Mouse (Mus musculus) embryonic facial prominence, embryonic 11.5 days (tissue): Measurements from ENCODE around the gene Fam174a. TPM values are rescaled to one million over a fixed set of nuclear protein-coding genes. Genes with fewer than 3 reads are reported as not detected.
A peak's percentile ranks its signal among the peaks of the same experiment; 100 is the strongest.

Experiments
- ATAC-seq: fragments of 200-750 bp; cut with Nextera tagmentation; replicated peaks from 2 replicates; pipeline ENCODE4 v1.8.0; 2017; ENCODE audit warnings: low read depth; ENCODE audit not compliant: insufficient number of reproducible peaks, low FRiP score, low TSS enrichment
- DNase-seq: peaks from one replicate; pipeline ENCODE4 v3.0.0-alpha.2; 2015; ENCODE audit warnings: low spot score
- H3K27ac ChIP-seq: fragments of 300-500 bp; sonication (generic); replicated peaks from 2 replicates; pipeline ENCODE4 v1.5.1; 2014; ENCODE audit warnings: mild to moderate bottlenecking, low read depth, low read length, control low read depth
- H3K27me3 ChIP-seq: fragments of 300-500 bp; sonication (generic); 2 replicates; pipeline ENCODE4 v1.6.1; 2014; ENCODE audit warnings: mild to moderate bottlenecking, low read length, moderate library complexity, mixed read lengths; ENCODE audit not compliant: control insufficient read depth, insufficient read depth
- H3K36me3 ChIP-seq: fragments of 300-500 bp; sonication (generic); replicated peaks from 2 replicates; pipeline ENCODE4 v1.6.1; 2014; ENCODE audit warnings: low read depth, mild to moderate bottlenecking, low read length, moderate library complexity, mixed read lengths; ENCODE audit not compliant: control insufficient read depth, insufficient read depth
- H3K4me1 ChIP-seq: fragments of 300-500 bp; sonication (generic); 2 replicates; pipeline ENCODE4 v1.6.1; 2014; ENCODE audit warnings: low read length, mixed read lengths; ENCODE audit not compliant: control insufficient read depth, insufficient read depth
- H3K4me2 ChIP-seq: fragments of 300-500 bp; sonication (generic); 2 replicates; pipeline ENCODE4 v1.6.1; 2014; ENCODE audit warnings: low read depth, mild to moderate bottlenecking, control low read depth, low read length, moderate library complexity
- H3K4me3 ChIP-seq: fragments of 300-500 bp; sonication (generic); 2 replicates; pipeline ENCODE4 v1.5.1; 2014; ENCODE audit warnings: low read depth, low read length, control low read depth
- H3K9ac ChIP-seq: fragments of 300-500 bp; sonication (generic); replicated peaks from 2 replicates; pipeline ENCODE4 v1.6.1; 2014; ENCODE audit warnings: mild to moderate bottlenecking, control low read depth, low read length
- H3K9me3 ChIP-seq: fragments of 300-500 bp; sonication (generic); replicated peaks from 2 replicates; pipeline ENCODE4 v1.6.1; 2016; ENCODE audit warnings: mild to moderate bottlenecking, low read length, inconsistent platforms, mixed read lengths; ENCODE audit not compliant: control insufficient read depth
- WGBS: fragments of 180-500 bp; shearing (Covaris S2); extraction: QIAGEN DNeasy Blood & Tissue Kit; methylation state at CpG from one replicate; pipeline ENCODE4 v1.1.7; 2014; 5-methylcytosine and 5-hydroxymethylcytosine counted together
- polyA plus RNA-seq: library from polyadenylated mRNA; unstranded; fragments of >200 nt; fragmentation: Nextera tagmentation; extraction: Ambion mirVana; gene quantifications from 2 replicates; pipeline ENCODE4 v1.2.1, GENCODE M21; 2014

Gene Fam174a
- 19.6 and 20.5 TPM in 2 replicates for polyA plus RNA-seq

DNA sequence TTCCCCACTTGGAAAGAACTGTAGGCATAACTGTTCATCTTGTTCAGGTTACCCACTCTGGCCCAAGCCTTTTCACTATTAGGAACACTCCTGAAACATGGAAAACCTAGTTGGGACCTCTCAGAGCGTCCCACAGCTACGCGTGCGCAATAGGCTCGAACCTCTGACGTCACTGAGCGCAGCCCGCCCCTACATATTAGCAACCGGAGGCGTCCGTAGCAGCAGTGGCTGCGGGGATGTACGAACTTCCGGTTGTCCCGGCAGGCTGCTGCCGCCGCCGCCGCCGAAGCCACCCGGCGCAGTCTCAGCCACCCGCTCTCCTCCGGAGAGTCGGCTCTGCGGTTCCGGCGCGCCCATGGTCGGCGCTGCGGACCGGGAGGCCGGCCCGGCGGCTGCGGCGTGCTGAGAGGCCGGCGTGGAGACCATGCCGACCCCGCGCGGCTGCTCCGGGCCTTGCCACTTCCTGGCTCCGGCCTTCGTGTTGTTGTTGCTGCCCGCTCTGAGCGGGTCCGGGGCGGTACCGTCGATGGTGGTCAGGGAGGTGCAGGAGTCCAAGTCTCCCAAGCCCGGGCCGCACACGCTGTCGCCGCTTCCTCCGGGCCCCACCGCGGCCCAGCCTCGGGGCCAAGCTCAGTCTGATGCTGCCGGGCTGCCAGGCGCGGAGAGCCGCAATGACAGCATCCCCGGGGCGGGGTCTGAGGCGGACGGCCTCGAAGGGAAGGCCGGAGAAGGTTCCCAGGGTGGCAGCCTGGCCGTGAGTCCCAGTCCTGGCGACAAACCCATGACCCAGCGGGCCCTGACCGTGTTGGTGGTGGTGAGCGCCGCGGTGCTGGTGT lies at the start of gene Fam174a:
TSS of gene Fam174a (plus strand) at position 231 of the 836 bp plus-strand sequence.
- Histone ChIP-seq H3K9ac (peak within 1 kb of the TSS; percentile 86), H3K27me3 (no peaks in the 10 kb centered on the region), H3K36me3 (no peaks in the 10 kb centered on the region), H3K9me3 (no peaks in the 10 kb centered on the region), H3K4me1 (no peaks in the 10 kb centered on the region), H3K27ac (0 out of 2 replicates have a peak within 1 kb of the TSS, but pooled peaks have one; percentile 35), H3K4me3 (peak within 1 kb of the TSS; percentile 81), H3K4me2 (peak within 1 kb of the TSS; percentile 81)
- under 1% methylated on average over 58 of the region's 79 CpGs for WGBS
- DNase-seq (peak; percentile 95), ATAC-seq (peak; percentile 100)

DNA sequence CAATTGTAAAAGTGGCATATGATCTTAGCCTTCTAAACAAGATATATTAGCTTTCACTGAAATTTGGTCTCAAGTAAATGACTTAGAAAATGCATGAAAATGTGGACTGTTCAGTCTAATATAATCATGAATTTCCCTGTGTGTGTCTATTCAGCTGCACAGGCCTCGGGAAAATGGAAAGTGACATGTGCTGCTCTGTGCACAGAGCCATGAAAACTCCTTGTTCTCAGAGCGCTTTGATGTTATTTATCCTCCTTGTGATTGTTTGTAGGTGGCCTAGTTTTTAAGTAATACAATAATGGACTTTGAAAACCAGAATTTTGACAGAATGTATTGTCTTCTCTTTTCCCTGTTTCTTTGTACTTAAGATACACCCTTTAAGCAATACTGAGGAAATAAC lies 49.6 kb upstream of the Fam174a start:
- Histone ChIP-seq H3K27me3 (no peaks in the 10 kb centered on the region), H3K4me2 (no peak overlapping the region), H3K4me1 (no peaks in the 10 kb centered on the region), H3K9ac (no peak overlapping the region), H3K27ac (no peak overlapping the region), H3K4me3 (no peak overlapping the region), H3K9me3 (no peaks in the 10 kb centered on the region), H3K36me3 (no peaks in the 10 kb centered on the region)
- ATAC-seq (no peak), DNase-seq (no peak)
- 53% methylated on average over 2 of the region's 2 CpGs for WGBS

DNA sequence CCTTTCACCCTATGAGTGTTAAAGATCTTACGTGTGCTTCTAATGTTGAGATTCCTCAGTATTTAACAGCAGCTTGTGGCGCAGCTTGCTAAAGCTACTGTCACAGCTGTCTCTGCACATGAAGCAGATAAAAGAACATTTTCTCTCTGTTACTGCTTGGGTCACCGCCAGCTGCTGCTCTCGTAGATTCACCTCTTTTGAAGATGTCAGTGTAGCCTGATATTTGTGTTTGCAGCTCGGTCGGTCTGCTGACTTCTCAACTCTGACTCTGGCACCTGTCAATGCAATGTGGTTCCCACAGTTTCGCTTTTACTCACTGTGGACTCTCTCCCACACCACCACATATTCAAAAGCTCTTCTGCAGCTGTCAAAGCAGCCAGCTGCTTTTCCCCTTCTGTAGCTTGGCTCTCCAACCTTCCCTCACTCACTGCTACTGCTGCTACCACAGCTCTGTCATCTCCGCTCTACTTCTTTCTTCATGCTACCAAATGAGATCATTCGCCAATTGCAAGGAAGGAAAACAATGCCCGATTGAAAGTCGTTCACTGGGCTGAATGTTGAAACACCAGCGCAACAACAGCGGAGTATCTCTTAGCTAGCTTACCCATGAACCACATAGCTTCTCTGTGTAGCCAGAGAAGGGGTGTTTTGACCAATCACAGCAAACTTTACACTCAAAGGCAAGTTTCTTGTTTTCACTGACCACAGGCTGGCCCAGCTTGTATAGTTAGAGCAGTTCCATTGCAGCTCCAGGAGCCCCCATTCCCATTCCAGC lies 45.3 kb upstream of the Fam174a start:
- H3K27ac ChIP-seq = no peak overlapping the region
- ATAC-seq = no peak
- H3K4me2 ChIP-seq = no peak overlapping the region
- 58% methylated on average over 13 of the region's 13 CpGs for WGBS
- H3K9ac ChIP-seq = no peak overlapping the region
- H3K4me1 ChIP-seq = no peaks in the 10 kb centered on the region
- no peak overlapping the region for H3K4me3 ChIP-seq
- DNase-seq = no peak
- H3K9me3 ChIP-seq = no peaks in the 10 kb centered on the region
- H3K27me3 ChIP-seq = no peaks in the 10 kb centered on the region
- no peaks in the 10 kb centered on the region for H3K36me3 ChIP-seq

DNA sequence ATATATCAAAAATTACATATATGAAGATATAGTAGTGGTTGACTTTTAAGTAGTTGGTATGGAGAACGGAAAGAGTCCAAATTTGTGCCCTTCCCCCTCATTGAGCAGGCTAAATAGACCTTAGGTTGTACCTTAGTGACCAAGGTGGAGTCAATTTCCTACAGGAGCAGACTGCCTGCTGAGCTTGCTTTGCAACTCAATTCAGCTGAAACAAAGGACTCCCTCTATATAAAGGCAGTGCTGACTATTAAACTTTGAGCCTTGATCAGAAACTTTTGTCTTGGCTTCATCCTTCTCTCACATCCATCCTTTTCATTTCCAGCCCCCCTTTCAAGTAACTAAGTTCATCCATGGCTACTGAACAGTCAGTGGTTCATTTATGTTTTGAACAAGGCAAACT lies 40.1 kb upstream of the Fam174a start:
- H3K4me2 ChIP-seq = no peak overlapping the region
- no peaks in the 10 kb centered on the region for H3K36me3 ChIP-seq
- no peak overlapping the region for H3K27ac ChIP-seq
- H3K9ac ChIP-seq = no peak overlapping the region
- H3K9me3 ChIP-seq = no peaks in the 10 kb centered on the region
- ATAC-seq (no peak), DNase-seq (no peak)
- H3K27me3 ChIP-seq = no peaks in the 10 kb centered on the region
- H3K4me1 ChIP-seq = no peaks in the 10 kb centered on the region
- WGBS = 38% methylated on average over 1 of the region's 1 CpGs
- H3K4me3 ChIP-seq = no peak overlapping the region

DNA sequence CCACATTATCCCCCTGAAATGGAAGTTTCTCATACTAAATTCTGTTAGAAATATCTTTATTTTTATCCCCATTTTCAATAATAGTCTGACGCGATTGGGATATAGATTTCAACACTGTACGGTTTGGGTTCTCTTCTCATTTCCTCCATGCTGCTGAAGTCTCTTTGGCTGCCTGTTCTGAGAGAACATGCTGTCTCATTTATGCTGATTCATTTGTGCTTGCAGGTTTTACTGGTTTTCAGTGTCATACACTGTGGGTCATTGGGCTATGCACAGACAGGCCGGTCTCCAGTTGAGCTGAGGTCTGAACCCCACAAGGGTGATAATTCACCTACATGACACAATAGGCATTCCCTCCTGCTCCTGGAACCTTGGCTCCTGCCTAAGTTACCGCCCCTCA lies 5.1 kb upstream of the Fam174a start:
- H3K4me2 ChIP-seq = no peak overlapping the region
- H3K27ac ChIP-seq = no peak overlapping the region
- 79% methylated on average over 5 of the region's 5 CpGs for WGBS
- ATAC-seq (no peak), DNase-seq (no peak)
- no peaks in the 10 kb centered on the region for H3K36me3 ChIP-seq
- H3K4me1 ChIP-seq = no peaks in the 10 kb centered on the region
- H3K9ac ChIP-seq = no peak overlapping the region
- no peak overlapping the region for H3K4me3 ChIP-seq
- H3K27me3 ChIP-seq = no peaks in the 10 kb centered on the region
- no peaks in the 10 kb centered on the region for H3K9me3 ChIP-seq

DNA sequence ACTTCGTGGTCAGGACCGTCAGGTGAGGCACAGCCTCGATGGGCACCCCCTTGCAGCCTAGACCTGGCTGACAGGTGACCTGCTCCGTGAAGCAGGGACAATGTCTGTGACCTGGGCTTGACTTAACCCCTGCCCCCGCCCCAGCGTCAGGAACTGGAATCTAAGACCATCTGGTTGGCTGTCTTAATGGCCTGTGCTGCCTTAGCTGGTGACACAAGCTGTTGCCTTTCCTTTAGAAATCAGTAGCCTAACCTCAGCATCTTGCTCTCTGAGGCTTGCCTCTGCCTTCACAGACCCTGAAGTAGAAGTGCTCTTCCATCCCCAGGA lies 769 bp downstream of the Fam174a start:
- H3K36me3 ChIP-seq = no peaks in the 10 kb centered on the region
- H3K9ac ChIP-seq = peak overlapping the region; percentile 86
- 0 out of 2 replicates have a peak overlapping the region, but pooled peaks have one; percentile 35 for H3K27ac ChIP-seq
- no peaks in the 10 kb centered on the region for H3K9me3 ChIP-seq
- no peaks in the 10 kb centered on the region for H3K4me1 ChIP-seq
- 0% methylated on average over 6 of the region's 6 CpGs for WGBS
- no peaks in the 10 kb centered on the region for H3K27me3 ChIP-seq
- ATAC-seq (no peak; the same call in 1 of the 2 replicates), DNase-seq (no peak)
- H3K4me2 ChIP-seq = peak overlapping the region; percentile 81
- H3K4me3 ChIP-seq = peak overlapping the region; percentile 81

DNA sequence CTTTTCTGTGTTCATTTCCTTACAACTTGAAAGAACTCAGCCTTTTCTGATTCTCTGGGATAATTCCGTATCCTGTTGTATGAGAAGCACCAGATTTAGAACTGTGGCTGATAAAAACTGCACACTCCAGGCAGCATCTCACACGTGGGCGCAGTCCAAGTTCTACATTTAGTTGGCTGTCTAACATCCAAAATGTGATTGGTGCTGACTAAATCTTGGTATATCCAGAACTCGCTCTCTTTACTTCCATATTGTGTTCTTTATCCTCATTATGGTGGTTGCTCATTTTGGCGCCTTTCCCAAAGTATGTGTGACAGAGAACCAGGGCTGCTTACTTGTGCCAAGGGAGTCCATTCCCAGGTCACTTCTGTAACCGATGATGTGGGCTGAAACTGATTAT lies 2.6 kb downstream of the Fam174a start:
- Histone ChIP-seq H3K27ac (no peak overlapping the region), H3K9ac (no peak overlapping the region), H3K27me3 (no peaks in the 10 kb centered on the region), H3K36me3 (no peaks in the 10 kb centered on the region), H3K4me2 (no peak overlapping the region), H3K9me3 (no peaks in the 10 kb centered on the region), H3K4me3 (no peak overlapping the region), H3K4me1 (no peaks in the 10 kb centered on the region)
- WGBS = 82% methylated on average over 6 of the region's 6 CpGs
- ATAC-seq (no peak), DNase-seq (no peak)

DNA sequence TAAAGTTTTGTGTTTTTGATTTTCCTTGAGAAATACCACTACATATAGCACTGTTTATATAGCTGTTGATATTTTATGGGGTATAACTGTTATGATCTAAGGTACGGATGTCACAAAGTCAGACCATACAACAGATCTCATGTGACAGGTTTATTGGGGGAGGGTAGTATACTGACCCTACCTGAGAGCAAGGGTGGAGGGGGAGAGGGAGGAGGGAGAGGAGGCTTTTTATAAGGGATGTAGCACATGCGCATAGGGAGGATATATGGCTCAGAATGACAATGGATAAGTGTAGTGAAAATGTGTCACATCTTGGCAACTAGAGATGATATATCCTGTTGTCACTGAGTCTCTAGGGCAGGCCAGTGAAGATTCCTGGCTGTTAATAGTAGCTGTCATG lies 8.8 kb downstream of the Fam174a start:
- Histone ChIP-seq H3K4me3 (no peak overlapping the region), H3K9me3 (no peaks in the 10 kb centered on the region), H3K9ac (no peak overlapping the region), H3K4me1 (no peaks in the 10 kb centered on the region), H3K27me3 (no peaks in the 10 kb centered on the region), H3K27ac (no peak overlapping the region), H3K36me3 (no peaks in the 10 kb centered on the region), H3K4me2 (no peak overlapping the region)
- 91% methylated on average over 2 of the region's 2 CpGs for WGBS
- ATAC-seq = no peak
- no peak for DNase-seq
